Mouse (Mus musculus): ENCODE measurements around the gene Spag5.
A peak's percentile ranks its signal among the peaks of the same experiment; 100 is the strongest.

The Spag5 gene

GRCm38 (mm10) chr11:78349441-78350358, 48.4 kb downstream of the Spag5 start:
- DNase-seq (ENCODE audit: low spot score) = no peak

- no peak for DNase-seq (ENCODE audit: low spot score)
These were observed 51.8 kb downstream of the Spag5 start for GRCm38 (mm10) chr11:78353081-78353480.

- DNase-seq (ENCODE audit: low spot score) = no peak
These were observed 53.6 kb downstream of the Spag5 start for GRCm38 (mm10) chr11:78354905-78355304.

GRCm38 (mm10) chr11:78355471-78356238, 54.3 kb downstream of the Spag5 start:
- DNase-seq (ENCODE audit: low spot score) = peak; percentile 51

GRCm38 (mm10) chr11:78358330-78359007, 57.1 kb downstream of the Spag5 start:
- DNase-seq (ENCODE audit: low spot score) = peak; percentile 32

- peak; percentile 74 for DNase-seq (ENCODE audit: low spot score)
These were observed 58.9 kb downstream of the Spag5 start for GRCm38 (mm10) chr11:78360125-78360788.

GRCm38 (mm10) chr11:78360789-78361131, 59.4 kb downstream of the Spag5 start:
- DNase-seq (ENCODE audit: low spot score) = no peak

- DNase-seq (ENCODE audit: low spot score) = no peak
These were observed 62.1 kb downstream of the Spag5 start for GRCm38 (mm10) chr11:78363309-78364007.

- DNase-seq (ENCODE audit: low spot score) = no peak
These were observed 62.8 kb downstream of the Spag5 start for GRCm38 (mm10) chr11:78364103-78364502.

GRCm38 (mm10) chr11:78367456-78368225, 66.3 kb downstream of the Spag5 start:
- DNase-seq (ENCODE audit: low spot score) = no peak

- DNase-seq (ENCODE audit: low spot score) = no peak
These were observed 69.1 kb downstream of the Spag5 start for GRCm38 (mm10) chr11:78370389-78370788.

- no peak for DNase-seq (ENCODE audit: low spot score)
These were observed 70.4 kb downstream of the Spag5 start for GRCm38 (mm10) chr11:78371711-78372110.
